Mouse (Mus musculus): ENCODE measurements around the gene St6galnac6. TPM values are rescaled to one million over a fixed set of nuclear protein-coding genes. Genes with fewer than 3 reads are reported as not detected.
A peak's percentile ranks its signal among the peaks of the same experiment; 100 is the strongest.

Gene St6galnac6
- polyA plus RNA-seq, 1 experiment: 21.1 TPM

GRCm38 (mm10) chr2:32640550-32641051 lies 41.1 kb downstream of the St6galnac6 start:
- TF ChIP-seq POLR2A (IDR thresholded peaks at IDR 0.05; ENCODE audit: low read depth, low read length) (no peak), CTCF (conservative IDR thresholded peaks at IDR 0.05; ENCODE audit: insufficient read depth, insufficient read length, low read depth, low read length) (no peak)
- H3K4me3 ChIP-seq (ENCODE audit: insufficient read depth, low read depth, low read length): no peak overlapping the region
- 58% methylated on average over 6 of the region's 6 CpGs for WGBS
- peaks cover 7% of the 10 kb centered on the region for H3K4me1 ChIP-seq (ENCODE audit: control insufficient read depth, insufficient read depth, low read length)
- H3K27me3 ChIP-seq (replicated peaks; ENCODE audit: control insufficient read depth, insufficient read depth, low read length): no peaks in the 10 kb centered on the region
- DNase-seq: no peak
- no peak overlapping the region for H3K27ac ChIP-seq (ENCODE audit: insufficient read depth, low read depth, low read length)
- no peaks in the 10 kb centered on the region for H3K36me3 ChIP-seq (ENCODE audit: control insufficient read depth, insufficient read depth, low read length)

- 81% methylated on average over 5 of the region's 5 CpGs for WGBS
- Histone ChIP-seq H3K4me1 (ENCODE audit: control insufficient read depth, insufficient read depth, low read length) (peaks cover 7% of the 10 kb centered on the region), H3K27ac (ENCODE audit: insufficient read depth, low read depth, low read length) (no peak overlapping the region), H3K4me3 (ENCODE audit: insufficient read depth, low read depth, low read length) (no peak overlapping the region), H3K27me3 (replicated peaks; ENCODE audit: control insufficient read depth, insufficient read depth, low read length) (no peaks in the 10 kb centered on the region), H3K36me3 (ENCODE audit: control insufficient read depth, insufficient read depth, low read length) (no peaks in the 10 kb centered on the region)
- no peak for DNase-seq
- no peak for TF ChIP-seq POLR2A (IDR thresholded peaks at IDR 0.05; ENCODE audit: low read depth, low read length)
- TF ChIP-seq CTCF (conservative IDR thresholded peaks at IDR 0.05; ENCODE audit: insufficient read depth, insufficient read length, low read depth, low read length): no peak
These were observed 42.3 kb downstream of the St6galnac6 start for GRCm38 (mm10) chr2:32641810-32642209.

GRCm38 (mm10) chr2:32642813-32643212 lies 43.3 kb downstream of the St6galnac6 start:
- Histone ChIP-seq H3K36me3 (ENCODE audit: control insufficient read depth, insufficient read depth, low read length) (no peaks in the 10 kb centered on the region), H3K4me3 (ENCODE audit: insufficient read depth, low read depth, low read length) (no peak overlapping the region), H3K4me1 (ENCODE audit: control insufficient read depth, insufficient read depth, low read length) (peaks cover 7% of the 10 kb centered on the region), H3K27ac (ENCODE audit: insufficient read depth, low read depth, low read length) (peak overlapping the region; percentile 47; the same call in 1 of the 2 replicates), H3K27me3 (replicated peaks; ENCODE audit: control insufficient read depth, insufficient read depth, low read length) (no peaks in the 10 kb centered on the region)
- peak; percentile 78 for DNase-seq
- TF ChIP-seq CTCF (conservative IDR thresholded peaks at IDR 0.05; ENCODE audit: insufficient read depth, insufficient read length, low read depth, low read length) (no peak), POLR2A (IDR thresholded peaks at IDR 0.05; ENCODE audit: low read depth, low read length) (no peak)
- 74% methylated on average over 7 of the region's 7 CpGs for WGBS

GRCm38 (mm10) chr2:32644083-32644482 lies 44.6 kb downstream of the St6galnac6 start:
- no peak for DNase-seq
- 81% methylated on average over 9 of the region's 9 CpGs for WGBS
- TF ChIP-seq POLR2A (IDR thresholded peaks at IDR 0.05; ENCODE audit: low read depth, low read length) (no peak), CTCF (conservative IDR thresholded peaks at IDR 0.05; ENCODE audit: insufficient read depth, insufficient read length, low read depth, low read length) (no peak)
- H3K36me3 ChIP-seq (ENCODE audit: control insufficient read depth, insufficient read depth, low read length): no peaks in the 10 kb centered on the region
- no peak overlapping the region for H3K27ac ChIP-seq (ENCODE audit: insufficient read depth, low read depth, low read length)
- peaks cover 7% of the 10 kb centered on the region for H3K4me1 ChIP-seq (ENCODE audit: control insufficient read depth, insufficient read depth, low read length)
- no peaks in the 10 kb centered on the region for H3K27me3 ChIP-seq (replicated peaks; ENCODE audit: control insufficient read depth, insufficient read depth, low read length)
- no peak overlapping the region for H3K4me3 ChIP-seq (ENCODE audit: insufficient read depth, low read depth, low read length)

GRCm38 (mm10) chr2:32644799-32645475 lies 45.4 kb downstream of the St6galnac6 start:
- no peak for DNase-seq
- Histone ChIP-seq H3K4me3 (ENCODE audit: insufficient read depth, low read depth, low read length) (no peak overlapping the region), H3K27me3 (replicated peaks; ENCODE audit: control insufficient read depth, insufficient read depth, low read length) (no peaks in the 10 kb centered on the region), H3K4me1 (ENCODE audit: control insufficient read depth, insufficient read depth, low read length) (peaks cover 7% of the 10 kb centered on the region), H3K36me3 (ENCODE audit: control insufficient read depth, insufficient read depth, low read length) (no peaks in the 10 kb centered on the region), H3K27ac (ENCODE audit: insufficient read depth, low read depth, low read length) (0 out of 2 replicates have a peak overlapping the region, but pooled peaks have one; percentile 1)
- 79% methylated on average over 8 of the region's 8 CpGs for WGBS
- TF ChIP-seq CTCF (conservative IDR thresholded peaks at IDR 0.05; ENCODE audit: insufficient read depth, insufficient read length, low read depth, low read length) (no peak), POLR2A (IDR thresholded peaks at IDR 0.05; ENCODE audit: low read depth, low read length) (no peak)

GRCm38 (mm10) chr2:32645647-32646046 lies 46.1 kb downstream of the St6galnac6 start:
- H3K27me3 ChIP-seq (replicated peaks; ENCODE audit: control insufficient read depth, insufficient read depth, low read length): no peaks in the 10 kb centered on the region
- TF ChIP-seq POLR2A (IDR thresholded peaks at IDR 0.05; ENCODE audit: low read depth, low read length) (no peak), CTCF (conservative IDR thresholded peaks at IDR 0.05; ENCODE audit: insufficient read depth, insufficient read length, low read depth, low read length) (no peak)
- DNase-seq: no peak
- H3K4me1 ChIP-seq (ENCODE audit: control insufficient read depth, insufficient read depth, low read length): peaks cover 7% of the 10 kb centered on the region
- 70% methylated on average over 3 of the region's 3 CpGs for WGBS
- H3K27ac ChIP-seq (ENCODE audit: insufficient read depth, low read depth, low read length): peak overlapping the region; percentile 74
- no peak overlapping the region for H3K4me3 ChIP-seq (ENCODE audit: insufficient read depth, low read depth, low read length)
- no peaks in the 10 kb centered on the region for H3K36me3 ChIP-seq (ENCODE audit: control insufficient read depth, insufficient read depth, low read length)

GRCm38 (mm10) chr2:32646379-32647056 lies 47.0 kb downstream of the St6galnac6 start, which contains the start of gene Eng:
Gene Eng (plus strand): TSS chr2:32646595.
- 51% methylated on average over 31 of the region's 31 CpGs for WGBS
- TF ChIP-seq CTCF (conservative IDR thresholded peaks at IDR 0.05; ENCODE audit: insufficient read depth, insufficient read length, low read depth, low read length): no peak
- TF ChIP-seq POLR2A (IDR thresholded peaks at IDR 0.05; ENCODE audit: low read depth, low read length): peak; percentile 55
- Histone ChIP-seq H3K27ac (ENCODE audit: insufficient read depth, low read depth, low read length) (peak within 1 kb of the TSS; percentile 98), H3K4me1 (ENCODE audit: control insufficient read depth, insufficient read depth, low read length) (peaks cover 7% of the 10 kb centered on the region), H3K27me3 (replicated peaks; ENCODE audit: control insufficient read depth, insufficient read depth, low read length) (no peaks in the 10 kb centered on the region), H3K36me3 (ENCODE audit: control insufficient read depth, insufficient read depth, low read length) (no peaks in the 10 kb centered on the region), H3K4me3 (ENCODE audit: insufficient read depth, low read depth, low read length) (peak within 1 kb of the TSS; percentile 75)
- peak; percentile 91 for DNase-seq

All from kidney, adult 2 months (tissue).